Mouse (Mus musculus) embryo, embryonic 10 days (tissue): ENCODE measurements at regions not wholly inside any gene's neighbourhood (a gene's known extent, or its start where the extent isn't known, plus 50 kb on each side); places are given as distances from the start of the nearest gene placed in this dataset.
A peak's percentile ranks its signal among the peaks of the same experiment; 100 is the strongest.

Source experiments
- DNase-seq: peaks from one replicate; pipeline ENCODE4 v3.0.0-alpha.2; 2015; ENCODE audit warnings: low spot score

- no peak for DNase-seq
Measured at GRCm38 (mm10) chr10:48066986-48067385, 1721.6 kb downstream of the Grik2 start.

GRCm38 (mm10) chr10:48027296-48027695, 1761.3 kb downstream of the Grik2 start:
- DNase-seq, result no peak

GRCm38 (mm10) chr10:47991328-47992044, 1797.1 kb downstream of the Grik2 start:
- peak; percentile 4 for DNase-seq

DNA sequence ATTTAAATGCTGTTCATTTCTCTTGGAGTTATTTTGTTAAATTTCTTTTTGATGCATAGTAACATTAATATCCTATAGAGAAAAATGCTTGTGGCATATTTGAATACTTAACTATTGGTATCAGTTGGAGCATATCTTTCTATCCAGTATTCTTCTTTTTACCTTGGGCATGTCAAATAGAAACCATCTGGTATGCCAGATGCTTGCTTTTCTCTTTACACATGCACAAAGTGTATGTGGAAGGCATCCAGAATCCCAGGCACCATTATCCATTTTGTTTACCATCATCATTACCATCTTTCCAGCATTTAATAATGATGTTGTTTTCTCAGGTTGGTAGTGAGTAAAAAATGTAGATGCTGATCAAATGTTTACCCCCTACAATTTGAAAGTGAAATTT, 1809.5 kb downstream of the Grik2 start:
- no peak for DNase-seq
